Mouse (Mus musculus) heart, adult 2 months (tissue): Measurements from ENCODE around the gene Tnmd. TPM values are rescaled to one million over a fixed set of nuclear protein-coding genes. Genes with fewer than 3 reads are reported as not detected.

Experiments
- DNase-seq, 2 experiments: peaks; one replicate each; pipeline ENCODE4 v3.0.0; 2021
- H3K27ac ChIP-seq: fragments of 200-600 bp; 2 replicates; pipeline ENCODE4 v1.8.1; 2022
- H3K27me3 ChIP-seq: fragments of 200-500 bp; 2 replicates; pipeline ENCODE4 v1.6.1; 2012; ENCODE audit warnings: mild to moderate bottlenecking, low read length, inconsistent platforms, mixed read lengths; ENCODE audit not compliant: control insufficient read depth, insufficient read depth
- H3K36me3 ChIP-seq: fragments of 200-500 bp; 2 replicates; pipeline ENCODE4 v1.6.1; 2012; ENCODE audit warnings: low read length, inconsistent platforms; ENCODE audit not compliant: control insufficient read depth, insufficient read depth
- H3K4me1 ChIP-seq: fragments of 200-500 bp; 2 replicates; pipeline ENCODE4 v1.6.1; 2011; ENCODE audit warnings: low read length; ENCODE audit not compliant: control insufficient read depth, insufficient read depth
- H3K4me3 ChIP-seq: fragments of 200-600 bp; 2 replicates; pipeline ENCODE4 v1.8.1; 2022
- H3K79me2 ChIP-seq: fragments of 200-500 bp; replicated peaks from 2 replicates; pipeline ENCODE4 v1.6.1; 2012; ENCODE audit warnings: mild to moderate bottlenecking, inconsistent platforms, low read length, moderate library complexity, mixed read lengths; ENCODE audit not compliant: control insufficient read depth, insufficient read depth
- H3K9ac ChIP-seq: fragments of 200-500 bp; 2 replicates; pipeline ENCODE4 v1.6.1; 2012; ENCODE audit warnings: low read depth, mild to moderate bottlenecking, control low read depth, inconsistent platforms, low read length, mixed read lengths
- CTCF ChIP-seq: fragments of 200-600 bp; IDR thresholded peaks from 2 replicates; pipeline ENCODE4 v1.8.1; 2022; ENCODE audit warnings: antibody characterized with exemption, mild to moderate bottlenecking, moderate library complexity
- EP300 ChIP-seq: fragments of 200-500 bp; IDR thresholded peaks from 2 replicates; pipeline ENCODE4 v1.6.1; 2011; ENCODE audit warnings: low read depth, low read length, control low read depth; ENCODE audit not compliant: insufficient read depth
- POLR2A ChIP-seq: fragments of 200-500 bp; IDR thresholded peaks from 2 replicates; pipeline ENCODE4 v1.6.1; 2011; ENCODE audit warnings: mild to moderate bottlenecking, low read depth, low read length, control low read depth; ENCODE audit not compliant: insufficient read depth
- WGBS: fragments of 180-500 bp; shearing (Covaris S2); methylation state at CpG from one replicate; pipeline ENCODE4 v1.1.7; 2018; 5-methylcytosine and 5-hydroxymethylcytosine counted together
- intact Hi-C: fragments of 180-260 bp; cut with DNase I; formaldehyde crosslinking; loops from one replicate; pipeline ENCODE4 v1.15.1; 2025
- long read RNA-seq: library from polyadenylated mRNA; stranded (forward); transcript quantifications from one replicate; pipeline ENCODE4 v2.0.0, GENCODE M21; 2021
- polyA plus RNA-seq: library from polyadenylated mRNA; depleted of rRNA; stranded (reverse); fragments of >200 nt; gene quantifications from 2 replicates; pipeline ENCODE4 v1.2.3, GENCODE M21; 2012; rRNA removed
- total RNA-seq, 2 experiments: library from RNA; stranded (reverse); gene quantifications; 2 replicates each; pipeline ENCODE4 v1.2.3; 2021

The Tnmd gene
- total RNA-seq: not detected
- 0.10 and 0.20 TPM in 2 replicates for polyA plus RNA-seq
- long read RNA-seq: 0 reads

DNA sequence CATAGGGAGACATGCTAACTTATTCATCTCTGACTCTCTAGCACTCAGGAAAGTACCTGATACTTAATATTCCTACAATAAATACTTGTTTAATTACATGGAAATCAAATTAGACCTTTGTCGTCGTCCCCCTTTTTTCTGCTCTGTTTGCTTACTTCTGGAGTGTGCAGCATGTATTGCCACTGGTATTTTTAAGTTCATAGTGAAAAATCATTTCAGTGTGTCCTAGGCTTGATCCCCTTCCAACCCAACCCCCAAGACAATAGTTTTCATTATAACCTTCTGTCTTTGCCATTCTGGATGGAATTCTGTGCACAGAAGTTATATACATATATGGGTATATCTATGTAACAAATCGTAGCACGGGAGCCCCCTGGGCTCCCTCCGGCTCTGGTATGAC lies at the start of gene Tnmd:
TSS of gene Tnmd (plus strand) at position 301 of the 400 bp plus-strand sequence.
- H3K79me2 ChIP-seq: no peaks in the 10 kb centered on the region
- H3K9ac ChIP-seq: no peak within 1 kb of the TSS
- intact Hi-C loops: no loop called here
- 78% methylated on average over 5 of the region's 5 CpGs for WGBS
- no peak for DNase-seq
- no peaks in the 10 kb centered on the region for H3K4me1 ChIP-seq
- no peak for TF ChIP-seq POLR2A
- no peak for TF ChIP-seq CTCF
- no peak for TF ChIP-seq EP300
- no peak within 1 kb of the TSS for H3K27ac ChIP-seq
- no peaks in the 10 kb centered on the region for H3K36me3 ChIP-seq
- H3K27me3 ChIP-seq: no peaks in the 10 kb centered on the region
- H3K4me3 ChIP-seq: no peak within 1 kb of the TSS

DNA sequence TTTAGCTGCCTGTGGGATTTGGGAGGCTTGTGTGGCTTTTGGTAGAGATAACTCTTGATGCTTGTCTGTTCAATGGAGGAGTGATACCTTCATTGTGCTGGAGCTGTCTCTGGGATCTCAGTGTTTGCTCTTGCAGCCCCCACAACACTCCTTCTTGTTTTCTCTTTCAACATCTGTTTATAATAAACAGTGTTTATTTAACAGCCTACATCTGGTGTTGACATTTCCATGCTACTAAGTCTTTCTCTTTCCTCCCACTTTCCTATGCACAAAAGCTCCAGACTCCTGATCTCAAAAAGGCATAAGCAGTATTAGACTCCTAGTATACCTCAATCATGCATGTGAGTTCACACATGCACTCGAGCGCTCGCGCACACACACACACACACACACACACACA lies 2.9 kb downstream of the Tnmd start:
- no peak overlapping the region for H3K4me3 ChIP-seq
- 93% methylated on average over 4 of the region's 4 CpGs for WGBS
- DNase-seq: no peak
- H3K36me3 ChIP-seq: no peaks in the 10 kb centered on the region
- no peaks in the 10 kb centered on the region for H3K4me1 ChIP-seq
- no peak for TF ChIP-seq CTCF
- no peak for TF ChIP-seq POLR2A
- no peak for TF ChIP-seq EP300
- H3K9ac ChIP-seq: no peak overlapping the region
- no peaks in the 10 kb centered on the region for H3K79me2 ChIP-seq
- H3K27me3 ChIP-seq: no peaks in the 10 kb centered on the region
- no peak overlapping the region for H3K27ac ChIP-seq
- intact Hi-C loops: no loop called here

DNA sequence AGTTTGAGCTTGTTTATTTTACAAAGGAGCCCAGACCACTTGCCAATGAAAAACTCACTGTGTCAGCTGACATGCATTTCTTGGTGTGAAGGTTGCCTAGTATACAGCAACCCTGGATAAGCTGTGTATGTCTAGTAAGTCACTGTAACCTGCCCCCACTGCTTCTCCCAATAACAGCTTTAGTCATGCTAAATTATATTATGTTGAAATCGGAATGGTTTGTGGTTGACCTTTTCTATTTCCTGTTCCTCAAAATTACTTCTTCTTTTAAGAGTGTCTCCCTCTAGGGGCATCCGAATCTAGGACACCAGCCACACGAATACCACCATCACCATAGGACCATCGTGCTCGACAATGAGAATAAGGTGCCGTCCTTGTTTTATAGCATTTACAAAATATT lies 19.0 kb downstream of the Tnmd start:
- intact Hi-C loops: no loop called here
- TF ChIP-seq CTCF (no peak), POLR2A (no peak), EP300 (no peak)

DNA sequence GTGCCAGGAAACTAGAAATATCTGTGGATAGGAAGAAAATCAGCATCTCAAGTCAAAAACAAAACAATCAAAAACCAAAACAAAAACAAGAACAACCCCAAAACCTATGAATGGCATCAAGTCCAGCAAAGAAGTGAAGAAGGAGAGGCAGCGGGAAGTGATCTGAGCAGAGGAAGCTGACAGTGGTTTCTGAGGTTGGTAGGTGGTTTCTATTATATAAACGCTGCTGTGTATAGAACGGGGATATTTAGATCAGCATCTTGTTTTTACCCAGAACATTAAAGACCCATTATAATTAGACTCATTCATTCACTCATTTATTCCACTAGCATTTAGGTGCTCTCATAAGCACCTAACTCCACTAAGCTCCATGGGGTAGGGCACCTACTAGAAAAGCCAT lies 36.5 kb downstream of the Tnmd start:
- H3K27ac ChIP-seq: no peak overlapping the region
- WGBS: 74% methylated on average over 3 of the region's 3 CpGs
- H3K36me3 ChIP-seq: no peaks in the 10 kb centered on the region

More for the DNA sequence above, 19.0 kb downstream of the Tnmd start:
- Histone ChIP-seq H3K27ac (no peak overlapping the region), H3K36me3 (no peaks in the 10 kb centered on the region), H3K4me3 (no peak overlapping the region), H3K27me3 (no peaks in the 10 kb centered on the region), H3K79me2 (no peaks in the 10 kb centered on the region), H3K4me1 (no peaks in the 10 kb centered on the region), H3K9ac (no peak overlapping the region)
- WGBS: 83% methylated on average over 6 of the region's 6 CpGs
- no peak for DNase-seq

DNA sequence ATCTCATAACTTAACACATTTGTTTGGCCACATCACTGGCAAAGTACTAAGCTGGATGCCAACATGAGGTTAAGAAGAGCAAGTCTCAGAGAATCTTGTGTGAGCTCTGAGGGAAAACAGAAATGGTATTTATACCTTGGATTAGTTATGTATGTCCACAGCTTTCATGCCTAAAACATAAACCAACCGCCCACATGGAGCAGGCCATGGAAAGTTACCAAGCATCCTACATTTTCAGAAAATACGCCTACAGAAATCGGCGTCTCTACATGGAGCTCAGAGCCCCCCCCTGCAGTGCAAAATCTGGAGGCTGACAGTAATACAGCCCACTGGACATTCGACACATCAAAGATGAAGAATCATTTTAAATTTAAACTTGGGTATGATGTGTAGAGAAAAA lies 37.3 kb downstream of the Tnmd start:
- 85% methylated on average over 5 of the region's 5 CpGs for WGBS
- H3K27ac ChIP-seq: no peak overlapping the region
- no peaks in the 10 kb centered on the region for H3K27me3 ChIP-seq
- intact Hi-C loops: no loop called here
- no peaks in the 10 kb centered on the region for H3K4me1 ChIP-seq
- TF ChIP-seq EP300: no peak
- no peak for TF ChIP-seq CTCF
- TF ChIP-seq POLR2A: no peak
- no peak overlapping the region for H3K9ac ChIP-seq
- no peaks in the 10 kb centered on the region for H3K36me3 ChIP-seq
- DNase-seq: no peak
- no peak overlapping the region for H3K4me3 ChIP-seq
- H3K79me2 ChIP-seq: no peaks in the 10 kb centered on the region

More for the DNA sequence above, 36.5 kb downstream of the Tnmd start:
- no peaks in the 10 kb centered on the region for H3K27me3 ChIP-seq
- no peak for DNase-seq
- no peak for TF ChIP-seq CTCF
- TF ChIP-seq POLR2A: no peak
- TF ChIP-seq EP300: no peak
- no peak overlapping the region for H3K4me3 ChIP-seq
- H3K79me2 ChIP-seq: no peaks in the 10 kb centered on the region
- no peak overlapping the region for H3K9ac ChIP-seq
- no peaks in the 10 kb centered on the region for H3K4me1 ChIP-seq
- intact Hi-C loops: no loop called here

DNA sequence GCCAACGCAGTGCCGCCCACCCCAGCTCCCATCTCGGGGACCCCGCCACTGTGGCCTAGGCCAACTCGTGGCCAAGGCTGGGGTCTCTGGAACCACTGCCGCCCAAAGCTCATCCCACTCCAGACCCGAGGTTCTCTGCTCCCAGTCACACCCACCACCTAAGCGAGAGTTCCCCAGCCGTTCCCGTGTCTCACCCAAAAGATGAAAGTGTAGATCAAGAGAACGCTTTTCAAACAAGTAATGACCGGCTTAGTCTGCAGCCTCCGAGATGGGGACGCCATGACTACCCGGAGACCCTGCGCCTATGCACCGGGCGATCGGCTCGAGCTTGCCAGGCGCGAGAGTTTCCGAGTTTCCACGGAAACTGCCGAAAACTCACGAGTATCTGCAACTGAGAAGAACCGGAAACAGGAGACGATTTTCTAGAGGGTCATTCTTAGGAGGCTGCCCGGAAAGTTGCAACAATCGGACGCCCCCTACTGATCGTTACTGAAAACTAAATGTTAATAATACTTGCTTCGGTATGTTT lies 47.3 kb downstream of the Tnmd start, which contains the start of gene Tspan6:
TSS of gene Tspan6 (minus strand) at position 416 of the 529 bp plus-strand sequence.
- WGBS: 16% methylated on average over 33 of the region's 33 CpGs
- H3K27ac ChIP-seq: peak within 1 kb of the TSS; percentile 19

More for the DNA sequence above, 47.3 kb downstream of the Tnmd start, which contains the start of gene Tspan6:
- TF ChIP-seq CTCF (peak; percentile 70), EP300 (no peak), POLR2A (no peak)
- H3K4me1 ChIP-seq: no peaks in the 10 kb centered on the region
- no peaks in the 10 kb centered on the region for H3K79me2 ChIP-seq
- no peaks in the 10 kb centered on the region for H3K36me3 ChIP-seq
- H3K9ac ChIP-seq: peak within 1 kb of the TSS; percentile 81
- H3K4me3 ChIP-seq: peak within 1 kb of the TSS; percentile 52
- intact Hi-C loops: loop anchor here (5.0 to 10.0 kb wide), 2 partner anchors 111 to 143 kb away; no protein-coding TSS in a partner anchor
- DNase-seq: peak; percentile 83
- no peaks in the 10 kb centered on the region for H3K27me3 ChIP-seq
